Mouse (Mus musculus) heart, postnatal 0 days (tissue): ENCODE measurements around the gene Jsrp1.

Experiments
- CTCF ChIP-seq: IDR thresholded peaks from 2 replicates; pipeline ENCODE4 v1.5.1; 2016; ENCODE audit warnings: antibody characterized with exemption, control low read depth, low read depth
- EP300 ChIP-seq: IDR thresholded peaks from 2 replicates; pipeline ENCODE4 v1.6.1; 2016; ENCODE audit warnings: antibody characterized with exemption, low read depth

GRCm38 (mm10) chr10:80787517-80787916, 25.8 kb downstream of the Jsrp1 start:
- TF ChIP-seq CTCF (no peak), EP300 (no peak)
